Mouse (Mus musculus) embryonic fibroblast, embryonic 13.5 days (primary cell): ENCODE measurements around the gene Clec2g.

Experiments used
- CTCF ChIP-seq: IDR thresholded peaks from 2 replicates; pipeline ENCODE4 v1.5.1; 2011; ENCODE audit warnings: mild to moderate bottlenecking, control low read depth, low read length, moderate library complexity, borderline replicate concordance; ENCODE audit not compliant: insufficient read depth
- POLR2A ChIP-seq: IDR thresholded peaks from 2 replicates; pipeline ENCODE4 v1.6.1; 2011; ENCODE audit warnings: low read depth, mild to moderate bottlenecking, control low read depth, low read length, moderate library complexity

DNA sequence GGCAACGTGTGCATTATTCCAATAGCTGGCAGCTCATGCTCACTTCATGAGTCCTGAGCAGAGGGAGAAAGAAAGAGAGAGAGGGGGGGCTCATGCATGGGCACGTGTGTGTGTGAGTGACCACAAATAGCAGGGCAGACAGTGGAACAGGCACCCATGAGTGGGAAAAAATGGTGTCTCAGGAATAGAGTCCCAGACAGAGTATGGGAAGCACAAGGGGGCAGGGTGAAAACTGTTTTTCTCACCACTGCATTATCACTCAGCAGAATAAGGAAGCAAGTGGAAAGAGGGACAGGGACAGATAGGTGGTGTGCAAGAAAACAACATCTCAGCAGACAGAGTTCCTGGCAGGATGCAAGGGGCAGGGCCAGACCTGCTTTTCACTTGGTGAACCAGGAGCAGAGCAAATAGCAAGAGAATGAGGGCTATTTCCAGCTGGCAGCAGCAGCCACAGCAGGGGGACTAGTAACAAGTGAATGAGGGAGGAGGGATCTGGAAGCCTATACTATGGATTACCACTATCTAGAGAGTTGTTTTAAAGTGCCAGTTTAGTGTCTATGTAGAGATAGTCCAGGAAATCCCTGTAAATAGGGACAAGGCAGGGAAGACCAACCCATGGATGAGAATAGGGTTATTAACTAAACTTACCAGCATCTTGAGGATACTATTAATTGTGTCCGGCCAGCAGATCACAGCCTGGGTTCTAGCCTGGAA is 62.0 kb downstream of the Clec2g start:
- TF ChIP-seq CTCF (no peak), POLR2A (no peak)
